Mouse (Mus musculus): ENCODE measurements around the gene Fadd.

The Fadd gene

GRCm38 (mm10) chr7:144572234-144572633 is 10.0 kb downstream of the Fadd start:
- no peak for DNase-seq

DNA sequence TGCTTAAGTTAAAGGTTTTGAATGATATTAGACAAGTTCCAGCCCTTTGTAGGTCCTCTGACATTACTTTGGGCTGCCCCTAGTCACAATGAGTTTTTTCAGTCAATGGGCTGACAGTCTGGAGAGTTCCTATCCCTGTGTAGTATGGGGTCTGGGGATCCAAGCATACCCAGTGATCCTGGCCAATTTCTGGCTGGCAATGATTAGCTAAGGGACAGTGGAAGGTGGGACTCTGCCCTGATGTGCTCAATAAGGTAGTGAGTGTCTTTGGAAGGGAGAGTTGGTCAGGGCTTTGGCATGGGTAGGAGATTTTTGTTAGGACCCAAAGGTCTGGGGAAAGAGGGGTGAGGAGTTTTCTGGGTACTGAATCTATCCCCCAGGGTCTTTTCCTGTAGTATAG is 10.7 kb downstream of the Fadd start:
- no peak for DNase-seq

DNA sequence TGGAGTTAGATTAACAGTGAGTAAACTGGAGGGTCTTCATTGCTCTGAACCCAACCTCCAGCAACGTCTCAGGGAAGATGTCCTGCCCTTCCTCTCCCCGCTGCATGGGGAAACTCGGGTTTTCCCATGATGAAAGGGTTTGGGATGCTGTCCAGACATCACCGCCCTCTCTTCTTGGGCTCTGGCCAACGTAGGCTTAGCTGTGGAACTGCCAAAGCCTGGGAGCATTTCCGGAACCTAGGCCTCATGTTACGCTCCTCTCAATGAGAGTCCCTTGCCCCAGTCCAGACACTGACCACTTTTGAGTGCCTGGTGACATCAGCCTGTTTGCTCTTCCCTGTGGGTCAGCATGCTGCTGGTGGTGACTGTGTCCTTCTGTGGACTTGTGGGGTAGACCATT is 12.8 kb downstream of the Fadd start:
- peak; percentile 42 to 43 for DNase-seq

DNA sequence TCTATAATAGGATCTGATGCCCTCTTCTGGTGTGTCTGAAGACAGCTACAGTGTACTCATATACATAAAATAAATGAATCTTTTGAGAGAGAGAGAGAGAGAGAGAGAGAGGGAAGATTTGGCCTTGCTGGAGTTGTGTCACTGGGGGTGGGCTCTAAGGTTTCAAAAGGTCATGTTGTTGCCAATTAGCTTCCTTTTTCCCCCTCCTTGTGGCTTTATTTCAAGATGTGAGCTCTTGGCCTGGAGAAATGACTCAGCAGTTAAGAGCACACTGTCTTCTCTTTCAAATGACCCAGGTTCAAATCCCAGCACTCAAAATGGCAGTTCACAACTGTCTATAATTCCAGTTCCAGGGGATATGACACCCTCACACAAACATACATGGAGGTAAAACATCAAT is 14.2 kb downstream of the Fadd start:
- no peak for DNase-seq

DNA sequence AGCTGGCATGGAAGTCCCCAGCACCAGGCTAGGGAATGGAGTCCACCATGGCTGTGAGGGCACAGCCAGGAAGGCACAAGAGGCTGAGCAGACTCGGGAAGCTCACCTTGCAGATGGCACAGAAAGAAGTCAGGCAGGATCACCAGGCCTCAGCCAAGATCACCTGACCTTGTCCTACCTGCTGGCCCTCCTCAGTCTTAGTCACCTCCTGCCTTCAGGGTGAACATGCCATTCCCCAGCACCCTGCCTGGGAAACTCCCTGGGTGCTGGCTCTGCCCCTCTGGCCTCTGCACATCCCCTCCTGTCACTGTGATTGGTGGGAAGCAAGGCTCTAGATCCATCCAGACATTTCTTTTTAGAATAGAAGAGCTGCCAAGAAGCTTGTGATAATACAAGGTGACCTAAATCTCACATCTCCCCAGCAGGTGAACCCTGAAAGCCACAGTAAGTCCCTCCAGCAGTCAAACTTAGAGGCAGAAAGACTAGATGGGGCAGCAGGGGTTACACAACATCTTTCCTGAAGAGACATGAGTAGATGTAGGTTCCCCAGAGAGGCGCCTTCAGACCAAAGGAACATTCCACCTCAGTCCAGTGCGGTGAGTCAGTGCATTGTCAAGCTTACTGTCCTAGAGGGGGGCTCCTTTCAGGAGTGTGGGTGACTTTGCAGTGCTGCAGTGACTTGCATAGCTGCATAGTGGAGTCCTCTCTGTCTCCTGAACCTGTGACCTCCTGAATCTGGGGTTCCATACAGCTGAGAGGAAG is 15.2 kb downstream of the Fadd start:
- DNase-seq, result no peak

DNA sequence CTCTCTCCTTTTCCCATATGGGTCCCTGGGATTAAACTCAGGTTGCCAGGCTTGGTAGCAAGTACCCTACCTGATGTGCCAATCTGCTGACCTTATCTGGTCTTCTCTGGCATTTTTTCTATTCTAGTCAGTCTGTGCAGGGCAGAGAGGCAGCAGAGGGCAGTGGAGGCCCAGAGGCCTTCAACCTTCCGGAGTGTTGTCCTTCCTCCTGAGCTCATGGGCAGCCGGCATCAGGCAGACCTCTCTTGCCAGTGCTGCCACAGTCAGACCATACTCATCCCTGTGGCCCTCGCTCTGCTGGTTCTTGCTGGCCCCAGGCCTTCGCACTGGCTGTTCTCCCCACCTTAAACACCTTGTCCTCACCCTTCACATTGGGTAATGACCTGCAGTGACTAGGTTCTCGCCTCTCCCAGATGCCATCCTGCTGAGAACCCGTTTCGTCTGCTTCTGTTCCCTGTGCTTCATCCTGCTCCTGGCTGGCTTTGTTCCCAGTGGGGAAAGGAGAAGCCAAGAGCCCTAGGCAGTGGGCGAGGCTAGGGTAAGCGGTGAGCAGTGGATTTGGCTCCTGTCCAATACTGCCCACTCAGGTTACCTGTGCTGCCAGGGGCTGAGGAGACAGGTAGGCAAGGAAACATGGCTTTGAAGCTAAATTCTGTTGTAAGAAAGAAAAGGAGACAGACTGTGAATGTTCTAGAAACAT is 18.7 kb downstream of the Fadd start:
- peak; percentile 66 to 67 for DNase-seq

DNA sequence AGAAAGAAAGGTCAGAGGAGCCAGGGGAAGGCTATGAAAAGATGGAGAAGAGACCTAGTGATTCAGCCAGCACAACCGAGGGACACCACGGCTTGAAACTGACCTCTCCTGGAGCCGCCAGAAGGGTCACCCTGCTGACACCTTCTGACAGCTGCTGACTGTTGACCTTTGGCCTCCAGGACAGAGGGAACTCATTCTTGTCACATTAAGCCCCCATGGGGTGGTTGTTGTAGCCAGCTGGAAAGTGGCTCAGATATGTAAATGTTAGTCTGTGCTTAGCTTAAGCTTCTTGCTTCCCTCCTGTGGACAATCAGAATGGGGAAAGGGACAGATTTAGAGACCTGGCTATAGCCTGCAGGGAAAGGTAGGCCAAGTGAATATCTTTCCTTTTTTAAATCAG is 20.2 kb downstream of the Fadd start:
- DNase-seq, result no peak

- DNase-seq, result no peak
Measured at GRCm38 (mm10) chr7:144560594-144560993, 21.7 kb downstream of the Fadd start.

GRCm38 (mm10) chr7:144558552-144558951 is 23.7 kb downstream of the Fadd start:
- no peak for DNase-seq

GRCm38 (mm10) chr7:144554123-144554472 is 28.2 kb downstream of the Fadd start:
- DNase-seq, result no peak

GRCm38 (mm10) chr7:144553237-144554122 is 28.8 kb downstream of the Fadd start, which contains the start of gene Ppfia1:
Ppfia1 (minus strand) TSS chr7:144553729.
- peak; percentile 100 for DNase-seq

- DNase-seq, result no peak
Measured at GRCm38 (mm10) chr7:144552274-144552673, 30.0 kb downstream of the Fadd start.

DNA sequence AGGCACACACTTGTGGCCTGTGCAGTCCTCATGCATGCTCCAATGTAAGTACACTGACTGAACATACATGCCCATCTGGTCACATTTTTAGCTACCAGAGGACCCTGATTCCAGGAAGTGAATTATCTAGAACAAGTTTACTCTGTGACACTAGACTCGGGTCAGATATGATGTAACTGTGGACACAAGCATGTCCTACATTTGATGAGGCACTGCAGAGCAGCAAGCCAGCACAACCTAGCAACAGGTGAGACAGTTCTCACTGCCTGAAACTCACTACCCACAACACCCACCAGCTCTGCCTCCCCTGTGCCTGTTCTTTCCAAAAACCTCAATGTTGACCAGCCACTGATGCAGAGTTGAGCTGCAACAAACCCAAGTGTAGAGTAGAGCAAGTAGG is 31.5 kb downstream of the Fadd start:
- DNase-seq, result no peak

- DNase-seq, result peak; percentile 64 to 68
Measured at GRCm38 (mm10) chr7:144549904-144550566, 32.2 kb downstream of the Fadd start.

DNA sequence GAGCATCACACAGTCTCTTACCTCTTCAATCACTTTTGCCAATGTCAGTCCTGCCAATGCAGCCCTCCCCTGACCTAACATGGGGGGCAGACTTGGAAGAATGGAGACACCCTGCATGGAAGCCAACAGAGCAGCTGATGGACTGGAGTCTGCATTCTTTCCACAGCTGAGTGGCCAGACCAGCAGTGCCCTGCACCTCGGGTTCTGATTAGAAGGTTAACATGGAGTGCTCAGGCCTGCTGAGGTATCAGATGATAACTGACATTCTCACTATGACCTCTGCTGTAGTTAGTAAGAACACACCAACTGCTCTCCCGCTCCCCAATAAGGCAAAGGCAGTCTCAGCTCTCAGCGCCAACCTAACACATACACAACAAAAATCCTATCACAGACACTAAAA is 37.0 kb downstream of the Fadd start:
- DNase-seq, result peak in 1 of 2 experiments; percentile 20

DNA sequence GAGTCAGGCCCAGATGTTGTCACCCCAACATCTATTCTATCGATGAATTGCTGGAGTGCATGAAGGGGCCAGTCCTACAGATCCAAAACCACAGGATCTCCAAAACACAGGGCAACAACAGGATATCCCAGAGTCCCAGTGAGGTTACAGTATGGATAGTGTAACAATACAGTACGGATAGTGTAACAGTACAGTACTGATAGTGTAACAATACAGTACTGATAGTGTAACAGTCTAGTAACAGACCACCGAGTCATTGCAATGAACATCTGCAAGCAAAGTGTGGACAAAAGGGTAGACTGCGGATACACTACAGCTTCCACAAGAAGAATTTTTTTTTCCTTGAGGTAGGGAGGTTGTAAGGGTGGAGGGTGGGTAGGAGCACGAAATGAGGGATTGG is 40.9 kb downstream of the Fadd start:
- no peak for DNase-seq

GRCm38 (mm10) chr7:144539146-144539545 is 43.1 kb downstream of the Fadd start:
- DNase-seq, result no peak

DNA sequence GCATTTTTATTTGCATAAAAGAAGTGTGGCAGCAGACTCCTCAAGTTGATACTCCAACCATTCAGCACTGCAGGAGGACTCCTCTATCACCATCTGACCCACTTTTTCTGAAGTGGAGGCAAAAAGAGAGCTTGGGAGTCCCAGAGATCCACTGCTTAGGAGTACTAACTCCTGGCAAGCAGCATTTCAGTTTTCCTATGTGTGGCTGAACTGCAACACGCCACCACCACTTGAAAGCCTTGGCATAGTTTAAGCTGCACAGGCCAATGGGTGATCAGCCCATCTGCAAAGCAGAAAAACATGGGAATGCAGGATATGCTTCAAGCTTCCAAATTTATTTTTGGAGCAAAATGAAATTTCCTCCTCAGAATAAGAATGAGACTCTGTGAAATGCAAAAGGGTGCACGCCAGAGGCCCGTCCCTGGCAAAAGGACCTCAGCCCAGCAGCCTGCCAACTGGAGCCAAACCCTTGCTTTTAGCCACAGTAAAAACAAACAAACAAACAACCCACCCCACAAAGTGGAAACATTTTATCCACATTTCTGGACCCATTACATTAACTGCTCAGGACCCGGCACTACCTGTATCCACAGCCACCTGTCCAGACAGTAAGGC is 44.1 kb downstream of the Fadd start:
- DNase-seq, result peak; percentile 39 to 44

DNA sequence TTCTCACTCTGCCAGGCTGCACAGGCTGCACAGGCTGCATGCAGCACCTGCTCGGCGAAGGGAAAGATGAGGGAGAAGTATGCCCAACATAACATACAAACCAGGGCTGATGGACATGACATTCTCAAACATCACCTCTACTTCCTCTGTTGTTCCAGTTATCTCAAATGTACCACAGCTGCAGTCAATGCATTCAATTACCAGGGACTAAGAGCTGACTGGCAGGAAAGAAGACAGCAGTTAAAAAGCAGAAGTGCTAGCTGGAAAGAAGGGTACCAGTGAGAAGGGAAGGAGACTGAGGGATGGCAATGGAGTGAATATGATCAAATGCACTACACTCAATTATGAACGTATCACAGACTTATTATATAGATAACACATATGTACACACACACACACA is 45.9 kb downstream of the Fadd start:
- no peak for DNase-seq

- no peak for DNase-seq
Measured at GRCm38 (mm10) chr7:144534773-144535172, 47.5 kb downstream of the Fadd start.

DNA sequence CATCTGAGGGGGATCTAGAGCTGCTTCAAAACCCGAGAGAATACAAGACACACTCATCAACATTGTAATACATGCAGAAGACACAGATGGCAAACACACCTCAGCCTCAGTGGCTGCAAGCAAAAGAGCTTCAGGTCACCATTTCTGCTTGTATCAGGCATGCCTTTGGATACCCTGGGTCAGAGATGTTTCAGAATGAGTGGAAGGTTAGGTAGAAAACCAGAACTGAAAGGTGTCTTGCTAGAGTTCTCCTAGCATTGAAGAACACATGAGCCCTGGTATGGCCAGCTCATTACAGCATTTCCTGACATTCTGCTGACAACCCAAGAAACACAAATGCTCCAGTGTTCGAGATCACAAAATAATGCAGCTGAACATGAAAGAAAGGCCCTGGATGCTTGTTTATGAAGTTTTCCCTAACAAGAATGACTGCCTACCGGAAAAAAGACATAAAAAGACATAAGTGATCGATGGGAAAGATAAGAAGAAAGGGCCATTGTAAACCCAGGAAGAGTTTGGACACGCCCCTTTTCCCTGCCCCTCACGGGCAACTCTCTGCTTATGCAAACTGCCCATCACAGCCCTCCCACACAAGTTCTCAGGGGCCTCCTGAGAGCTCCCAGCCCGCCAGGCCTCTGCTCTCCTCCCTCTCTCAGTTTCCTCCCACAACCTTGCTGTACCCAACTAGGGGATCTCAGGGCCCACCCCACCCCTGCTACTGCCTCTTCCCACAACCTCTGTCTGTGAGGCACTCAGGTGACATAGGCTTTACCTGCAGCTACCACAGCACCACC is 50.5 kb downstream of the Fadd start:
- no peak for DNase-seq

- DNase-seq, result no peak
Measured at GRCm38 (mm10) chr7:144529851-144530250, 52.4 kb downstream of the Fadd start.
